Mouse (Mus musculus): Measurements from ENCODE around the gene Map3k13.

Map3k13 gene

DNA sequence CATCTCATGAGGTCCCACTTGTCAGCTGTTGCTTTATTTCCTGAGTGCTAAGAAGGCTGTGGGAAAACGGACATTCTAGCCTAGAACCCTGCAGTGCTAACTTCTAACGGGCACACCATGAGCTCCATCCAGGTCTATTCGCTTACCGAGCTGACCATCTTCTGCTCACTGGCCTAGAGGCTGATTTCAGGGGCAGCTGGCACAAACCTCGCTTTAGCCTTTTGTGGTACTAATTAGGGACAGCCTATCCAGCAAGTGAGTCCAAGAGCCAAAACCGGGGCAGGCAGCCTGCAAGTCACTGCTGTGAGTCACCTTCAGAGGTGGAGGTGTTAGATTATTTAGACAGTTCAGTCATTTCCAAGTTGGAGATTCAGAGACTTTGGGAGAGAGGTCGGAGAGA, 122.5 kb downstream of the Map3k13 start:
- DNase-seq = no peak

DNA sequence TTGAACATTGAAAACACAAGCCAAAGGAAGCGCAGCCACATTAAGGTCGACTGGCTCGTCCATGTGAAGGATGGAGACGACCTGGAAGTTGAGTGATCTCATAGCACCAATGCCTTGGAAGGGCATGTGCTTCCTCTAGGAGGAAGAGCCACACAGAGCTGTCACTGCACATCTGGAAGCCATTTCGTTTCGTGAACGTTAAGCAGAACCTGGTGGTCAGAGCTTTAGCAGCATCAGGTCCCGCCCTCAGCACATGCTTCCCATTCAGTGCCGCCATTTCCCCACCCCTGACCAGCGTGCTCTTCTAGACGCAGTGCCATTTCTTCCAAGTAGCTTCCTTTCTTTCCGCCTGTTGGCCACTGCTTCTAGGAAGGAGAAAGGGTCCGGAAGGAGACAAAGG, 134.3 kb downstream of the Map3k13 start:
- DNase-seq = no peak

DNA sequence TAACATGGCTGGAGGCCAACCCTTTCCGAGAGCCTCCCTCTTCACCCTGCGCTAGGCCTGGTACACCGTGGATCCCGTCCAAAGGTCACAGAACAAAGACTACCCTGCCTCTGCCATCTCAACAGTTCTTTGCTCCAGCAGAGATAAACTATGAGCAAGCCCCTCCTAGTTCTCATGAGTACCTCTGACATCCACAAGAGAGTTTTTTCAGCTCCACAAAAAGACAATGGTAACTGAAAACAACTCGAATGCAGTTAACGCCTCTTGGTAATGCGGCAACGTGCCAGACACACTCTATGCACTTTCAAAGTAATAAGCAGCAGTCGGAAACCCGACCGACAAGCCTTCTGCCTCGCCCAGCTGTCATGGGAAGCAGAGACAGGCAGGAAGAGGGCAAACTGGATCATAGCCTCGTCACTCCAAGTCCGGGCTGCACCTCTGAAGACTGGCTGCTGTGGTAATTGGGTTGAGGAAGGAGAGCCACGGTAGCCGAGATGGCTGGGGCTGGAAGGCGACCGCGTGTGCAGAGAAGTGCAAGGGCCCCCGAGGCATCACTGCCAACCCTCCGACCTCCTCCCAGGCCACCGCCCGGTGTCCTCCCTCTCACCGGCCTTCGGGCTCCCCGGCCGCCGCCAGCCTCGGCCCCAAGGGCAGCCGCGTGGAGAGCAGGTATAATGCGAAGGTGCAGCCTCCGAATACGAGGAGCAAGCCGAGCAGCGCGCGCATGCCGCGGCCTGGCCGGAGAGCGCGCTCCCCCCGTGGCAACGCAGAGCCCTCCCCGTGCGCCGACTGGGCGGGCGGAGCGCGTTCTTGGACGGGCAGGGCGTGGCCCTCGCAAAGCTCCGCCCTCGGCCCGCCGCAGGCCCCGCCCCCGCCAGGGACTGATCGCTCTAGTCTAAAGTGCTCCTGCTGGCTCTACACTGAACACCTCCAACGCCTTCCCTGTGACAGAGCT, 152.9 kb downstream of the Map3k13 start, which contains the start of gene Tmem41a:
Gene Tmem41a (minus strand): TSS at position 792 of the 955 bp plus-strand sequence.
- DNase-seq = peak; percentile 94

DNA sequence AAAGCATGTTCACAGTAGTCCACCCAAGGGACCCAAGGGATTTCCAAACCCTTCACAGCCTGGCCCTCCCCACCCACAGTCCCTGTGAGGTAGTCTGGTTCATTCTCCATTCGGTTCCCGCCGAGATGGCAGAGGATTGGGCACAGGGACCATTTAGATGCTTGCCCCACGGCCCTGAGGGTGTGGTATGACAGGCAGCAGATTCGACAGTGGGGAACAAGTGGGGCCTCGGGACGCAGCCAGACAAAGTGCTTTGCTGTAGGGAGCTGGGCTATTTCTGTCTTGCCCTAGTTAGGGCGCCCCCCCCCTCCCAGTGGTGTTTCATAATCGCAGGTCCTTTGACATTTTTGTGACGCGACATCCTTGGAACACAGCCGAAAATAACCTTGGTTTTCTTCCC, 161.4 kb downstream of the Map3k13 start:
- peak; percentile 61 for DNase-seq

GRCm38 (mm10) chr16:21965576-21965975, 171.4 kb downstream of the Map3k13 start:
- no peak for DNase-seq

DNA sequence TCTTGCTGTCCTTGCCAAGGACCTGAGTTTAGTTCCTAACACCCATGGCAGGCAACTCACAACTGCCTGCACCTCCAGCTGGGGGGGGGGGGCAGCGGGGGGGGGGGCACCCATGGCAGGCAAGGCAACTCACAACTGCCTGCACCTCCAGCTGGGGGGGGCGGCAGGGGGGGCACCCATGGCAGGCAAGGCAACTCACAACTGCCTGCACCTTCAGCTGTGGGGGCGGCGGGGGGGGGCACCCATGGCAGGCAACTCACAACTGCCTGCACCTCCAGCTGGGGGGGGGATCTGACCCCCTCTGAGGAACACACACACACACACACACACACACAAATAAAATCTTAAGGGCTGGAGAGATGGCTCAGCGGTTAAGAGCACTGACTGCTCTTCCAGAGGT, 175.7 kb downstream of the Map3k13 start:
- no peak for DNase-seq

DNA sequence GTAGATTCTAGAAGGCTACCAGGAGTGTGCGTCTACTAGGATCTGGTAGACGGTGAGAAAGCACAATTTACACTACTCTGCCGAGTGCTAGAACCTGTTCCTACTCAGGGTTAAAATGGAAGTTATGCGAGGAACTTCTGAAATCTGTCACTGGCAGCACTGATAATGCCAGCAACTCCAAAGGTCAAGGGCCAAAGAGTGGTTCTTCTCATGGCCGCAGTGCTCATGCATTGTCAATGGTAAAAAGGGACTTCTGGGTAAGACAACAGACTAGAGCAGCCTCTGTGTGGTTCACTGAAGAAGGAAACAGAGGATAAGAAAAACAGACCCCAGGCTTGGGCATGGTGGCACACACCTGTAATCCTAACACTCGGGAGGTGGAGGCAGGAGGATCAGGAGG, 176.4 kb downstream of the Map3k13 start:
- DNase-seq = no peak

- DNase-seq = peak; percentile 25
Measured at GRCm38 (mm10) chr16:21971446-21971845, 177.3 kb downstream of the Map3k13 start.

DNA sequence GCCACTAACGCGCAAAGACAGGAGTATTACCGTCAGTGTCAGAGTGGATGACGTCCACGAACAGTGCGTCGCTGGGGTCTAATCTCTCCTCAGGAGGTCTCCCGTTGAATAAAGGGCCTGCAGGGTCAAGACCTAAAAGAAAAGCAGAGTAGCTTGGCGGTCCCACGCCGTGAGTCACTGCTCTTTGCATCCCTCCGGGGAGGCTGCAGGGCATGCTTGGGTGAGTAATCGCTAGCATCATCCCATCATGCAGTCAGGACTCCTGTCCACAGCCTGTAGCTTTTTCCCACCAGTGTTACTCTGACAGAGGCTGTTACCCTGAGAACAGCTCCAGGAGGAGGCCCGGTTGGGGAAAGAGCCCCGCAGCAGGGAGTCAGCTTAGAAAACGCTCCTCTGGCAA, 182.1 kb downstream of the Map3k13 start:
- DNase-seq = no peak

GRCm38 (mm10) chr16:21977347-21977746, 183.2 kb downstream of the Map3k13 start:
- DNase-seq = no peak

All from lung, postnatal 36 days (tissue).